Mouse (Mus musculus) ES-E14 (cell line): ENCODE data around the gene Hoxa6.

ENCODE experiments used
- HCFC1 ChIP-seq: IDR thresholded peaks from 2 replicates; pipeline ENCODE4 v1.6.1; 2012; ENCODE audit warnings: low read length, inconsistent platforms, borderline replicate concordance; ENCODE audit not compliant: insufficient read depth
- ZC3H11A ChIP-seq: IDR thresholded peaks from 2 replicates; pipeline ENCODE4 v1.6.1; 2012; ENCODE audit warnings: low read depth, mild to moderate bottlenecking, inconsistent platforms, low read length, borderline replicate concordance
- ZNF384 ChIP-seq: IDR thresholded peaks from 2 replicates; pipeline ENCODE4 v1.6.1; 2012; ENCODE audit warnings: low read depth, low read length, inconsistent platforms

DNA sequence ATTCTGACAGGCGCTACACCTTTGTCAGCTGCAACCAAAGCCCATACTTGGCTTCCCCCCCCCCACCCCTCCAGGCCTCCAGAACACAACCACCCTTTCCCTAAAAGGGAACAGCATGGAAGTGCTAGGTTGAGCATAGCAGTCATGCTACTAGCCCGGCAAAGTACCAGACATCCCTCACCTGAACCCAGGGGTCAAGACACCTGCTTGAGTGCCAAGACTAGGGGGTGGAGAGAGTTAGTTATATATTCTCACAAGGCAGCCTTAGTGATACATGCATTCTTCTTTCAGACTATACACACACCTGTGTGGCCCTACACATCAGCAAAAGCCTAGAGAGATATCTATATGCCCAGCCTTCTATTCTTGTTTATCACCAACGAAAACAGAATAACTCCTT is 22.7 kb downstream of the Hoxa6 start:
- TF ChIP-seq HCFC1 (no peak), ZC3H11A (no peak), ZNF384 (no peak)
